In the genomic region with DNA sequence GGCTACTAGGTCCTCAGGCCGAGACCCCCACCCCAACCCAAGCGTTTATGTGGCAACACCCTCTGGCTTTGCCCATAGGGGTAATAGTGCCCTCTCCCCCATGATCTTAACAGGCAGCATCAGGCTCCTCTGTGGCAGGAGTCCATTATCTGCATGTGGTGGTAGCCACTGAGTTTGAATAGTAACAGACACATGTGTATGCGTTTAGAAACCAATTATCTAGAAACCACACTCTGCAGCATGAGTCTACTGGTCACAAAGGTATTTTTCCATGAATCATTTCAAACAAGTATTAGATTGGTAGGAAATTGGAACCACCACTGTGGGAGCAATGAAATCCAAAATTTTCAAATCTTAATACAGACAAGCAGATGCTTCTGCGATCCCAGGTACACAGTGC, we compare ENCODE assay signal across 16 mouse cellular contexts.
DNase-seq lines count a peak whose midpoint lies in the region; ATAC-seq and TF ChIP-seq lines count a peak whose summit lies in the region.
"Had no signal": no experiment of that assay in that cellular context is flagged by ENCODE, and none has a peak within 500 bp of the region (broad histone marks: within the 10 kb centered on the region; RNA-seq: fewer than 3 reads in every experiment).

No protein-coding gene starts in this region.

- 0 out of 2 replicates have a peak overlapping the region, but pooled peaks have one; percentile 4 for H3K27ac ChIP-seq in hindbrain, embryonic 10.5 days
- H3K27ac ChIP-seq in hindbrain, embryonic 11.5 days (ENCODE audit: low read depth, low read length), result no peak overlapping the region
- no peak overlapping the region for H3K27ac ChIP-seq in CH12.LX (ENCODE audit: insufficient read depth, low read depth)
- peak overlapping the region; percentile 88 for H3K27ac ChIP-seq in embryonic facial prominence, embryonic 12.5 days
- peak overlapping the region; percentile 79 for H3K27ac ChIP-seq in limb, embryonic 15.5 days
- no peak overlapping the region for H3K27ac ChIP-seq in forebrain, embryonic 13.5 days
- H3K27ac ChIP-seq: heart, adult 2 months; hindbrain, postnatal 0 days; macrophage; neural tube, embryonic 12.5 days had no signal

- no peak for DNase-seq in hindbrain, embryonic 10.5 days (ENCODE audit: low spot score)
- DNase-seq in hindbrain, embryonic 11.5 days (ENCODE audit: low spot score), result no peak
- no peak for DNase-seq in CH12.LX (ENCODE audit: extremely low read depth)
- DNase-seq in testis, postnatal 10 days (ENCODE audit: low spot score), result no peak
- DNase-seq: adrenal gland, adult 8-10 months; cerebellum, adult 2 months; heart, adult 2 months; liver, postnatal 0 days; retina, postnatal 1 day had no signal

- no peak overlapping the region for H3K4me2 ChIP-seq in hindbrain, embryonic 11.5 days (replicated peaks; ENCODE audit: low read depth, low read length)
- H3K4me2 ChIP-seq in CH12.LX (ENCODE audit: insufficient read depth, low read depth, poor library complexity, severe bottlenecking), result peak overlapping the region; percentile 33; the same call in 1 of the 2 replicates
- no peak overlapping the region for H3K4me2 ChIP-seq in embryonic facial prominence, embryonic 12.5 days (replicated peaks)
- no peak overlapping the region for H3K4me2 ChIP-seq in limb, embryonic 15.5 days
- no peak overlapping the region for H3K4me2 ChIP-seq in forebrain, embryonic 13.5 days
- H3K4me2 ChIP-seq: neural tube, embryonic 12.5 days had no signal

- TF ChIP-seq RAD21 in CH12.LX (IDR thresholded peaks at IDR 0.05; ENCODE audit: low read depth, low read length), result no peak

- H3K27me3 ChIP-seq in hindbrain, embryonic 10.5 days (ENCODE audit: insufficient read depth, poor library complexity, severe bottlenecking), result no peaks in the 10 kb centered on the region
- no peaks in the 10 kb centered on the region for H3K27me3 ChIP-seq in hindbrain, embryonic 11.5 days (ENCODE audit: control insufficient read depth, insufficient read depth, low read length)
- no peaks in the 10 kb centered on the region for H3K27me3 ChIP-seq in CH12.LX (replicated peaks)
- H3K27me3 ChIP-seq in embryonic facial prominence, embryonic 12.5 days, result no peaks in the 10 kb centered on the region
- no peaks in the 10 kb centered on the region for H3K27me3 ChIP-seq in limb, embryonic 15.5 days
- H3K27me3 ChIP-seq in forebrain, embryonic 13.5 days, result no peaks in the 10 kb centered on the region
- H3K27me3 ChIP-seq: neural tube, embryonic 12.5 days had no signal

- no peak for ATAC-seq in hindbrain, embryonic 11.5 days (ENCODE audit: low FRiP score)
- ATAC-seq in embryonic facial prominence, embryonic 12.5 days (ENCODE audit: insufficient number of reproducible peaks, insufficient read depth, low FRiP score, low TSS enrichment), result no peak; the same call in 1 of the 2 replicates
- ATAC-seq in limb, embryonic 15.5 days (ENCODE audit: insufficient number of reproducible peaks, low FRiP score, low TSS enrichment, low read depth), result peak; percentile 25; the same call in 1 of the 2 replicates
- no peak for ATAC-seq in forebrain, embryonic 13.5 days
- ATAC-seq: hindbrain, postnatal 0 days; liver, postnatal 0 days; midbrain, embryonic 16.5 days had no signal

- H3K9me3 ChIP-seq in hindbrain, embryonic 10.5 days, result no peaks in the 10 kb centered on the region
- no peaks in the 10 kb centered on the region for H3K9me3 ChIP-seq in hindbrain, embryonic 11.5 days (ENCODE audit: control insufficient read depth, low read length)
- no peaks in the 10 kb centered on the region for H3K9me3 ChIP-seq in CH12.LX (replicated peaks; ENCODE audit: low read length)
- H3K9me3 ChIP-seq in embryonic facial prominence, embryonic 12.5 days, result no peaks in the 10 kb centered on the region
- H3K9me3 ChIP-seq in limb, embryonic 15.5 days, result no peaks in the 10 kb centered on the region
- H3K9me3 ChIP-seq in forebrain, embryonic 13.5 days (replicated peaks), result no peaks in the 10 kb centered on the region
- H3K9me3 ChIP-seq: neural tube, embryonic 12.5 days had no signal

- H3K36me3 ChIP-seq in hindbrain, embryonic 10.5 days, result no peaks in the 10 kb centered on the region
- H3K36me3 ChIP-seq in hindbrain, embryonic 11.5 days (ENCODE audit: control insufficient read depth, insufficient read depth, low read length), result no peaks in the 10 kb centered on the region
- H3K36me3 ChIP-seq in CH12.LX (replicated peaks in 1 of 2; ENCODE audit: control insufficient read depth in 1 of 2, insufficient read depth in 1 of 2, low read length in 1 of 2), result peaks cover 0 to 6% of the 10 kb centered on the region in 2 experiments
- no peaks in the 10 kb centered on the region for H3K36me3 ChIP-seq in embryonic facial prominence, embryonic 12.5 days
- no peaks in the 10 kb centered on the region for H3K36me3 ChIP-seq in limb, embryonic 15.5 days
- no peaks in the 10 kb centered on the region; the same call in 1 of the 2 replicates for H3K36me3 ChIP-seq in forebrain, embryonic 13.5 days (ENCODE audit: poor library complexity, severe bottlenecking)
- H3K36me3 ChIP-seq: neural tube, embryonic 12.5 days had no signal

- TF ChIP-seq POLR2A in CH12.LX (IDR thresholded peaks at IDR 0.05; ENCODE audit: low read depth, low read length), result no peak

- no peaks in the 10 kb centered on the region for H3K79me2 ChIP-seq in CH12.LX (replicated peaks; ENCODE audit: control insufficient read depth, extremely low read depth, insufficient read depth, poor library complexity, severe bottlenecking)

- H3K4me3 ChIP-seq in hindbrain, embryonic 10.5 days, result no peak overlapping the region
- no peak overlapping the region for H3K4me3 ChIP-seq in hindbrain, embryonic 11.5 days (ENCODE audit: low read depth, low read length)
- H3K4me3 ChIP-seq in CH12.LX (replicated peaks in 1 of 3; ENCODE audit: low read depth in 2 of 3, low read length in 2 of 3, poor library complexity in 1 of 3), result no peak overlapping the region
- H3K4me3 ChIP-seq in embryonic facial prominence, embryonic 12.5 days, result no peak overlapping the region
- H3K4me3 ChIP-seq in limb, embryonic 15.5 days, result no peak overlapping the region
- H3K4me3 ChIP-seq in forebrain, embryonic 13.5 days, result no peak overlapping the region
- H3K4me3 ChIP-seq: heart, adult 2 months; neural tube, embryonic 12.5 days had no signal

- in situ Hi-C loops in CH12.LX (cut with MboI; ENCODE audit: low pct_ligation_motif_present, low pct_unique_long_range_greater_than_20kb, low sequenced_read_pairs), result no loop called here

- TF ChIP-seq EP300 in CH12.LX (IDR thresholded peaks at IDR 0.05; ENCODE audit: low read length), result no peak; the same call in 1 of the 2 replicates

- peaks cover 34% of the 10 kb centered on the region for H3K4me1 ChIP-seq in hindbrain, embryonic 10.5 days (replicated peaks)
- H3K4me1 ChIP-seq in hindbrain, embryonic 11.5 days (replicated peaks; ENCODE audit: control insufficient read depth, insufficient read depth, low read length), result 0 out of 2 replicates have a peak, but pooled peaks cover 3% of the 10 kb centered on the region
- peaks cover 37 to 70% of the 10 kb centered on the region in 2 experiments for H3K4me1 ChIP-seq in CH12.LX (ENCODE audit: control insufficient read depth in 1 of 2, insufficient read depth in 2 of 2)
- peaks cover 33% of the 10 kb centered on the region for H3K4me1 ChIP-seq in embryonic facial prominence, embryonic 12.5 days
- peaks cover 34% of the 10 kb centered on the region for H3K4me1 ChIP-seq in limb, embryonic 15.5 days
- peaks cover 24% of the 10 kb centered on the region for H3K4me1 ChIP-seq in forebrain, embryonic 13.5 days

- no peak for TF ChIP-seq CTCF in CH12.LX (conservative IDR thresholded peaks at IDR 0.05 in 1 of 2, IDR thresholded peaks at IDR 0.05 in 1 of 2; ENCODE audit: low read depth in 2 of 2, low read length in 2 of 2)

- dilution Hi-C loops in CH12.LX (cut with MboI; ENCODE audit: extremely low pct_ligation_motif_present, extremely low pct_unique_long_range_greater_than_20kb, low sequenced_read_pairs), result no loop called here

- no peak overlapping the region for H3K9ac ChIP-seq in hindbrain, embryonic 11.5 days (ENCODE audit: low read depth, low read length)
- H3K9ac ChIP-seq in CH12.LX (ENCODE audit: insufficient read depth, low read depth), result no peak overlapping the region
- H3K9ac ChIP-seq in embryonic facial prominence, embryonic 12.5 days, result no peak overlapping the region
- H3K9ac ChIP-seq in limb, embryonic 15.5 days, result no peak overlapping the region
- H3K9ac ChIP-seq in forebrain, embryonic 13.5 days, result no peak overlapping the region
- H3K9ac ChIP-seq: liver, postnatal 0 days; neural tube, embryonic 12.5 days had no signal

- 83% methylated on average over 4 of the region's 4 CpGs for WGBS in hindbrain, embryonic 10.5 days
- WGBS in hindbrain, embryonic 11.5 days, result 86% methylated on average over 4 of the region's 4 CpGs
- 54% methylated on average over 4 of the region's 4 CpGs for WGBS in embryonic facial prominence, embryonic 12.5 days
- WGBS in limb, embryonic 15.5 days, result 40% methylated on average over 4 of the region's 4 CpGs
- 93% methylated on average over 4 of the region's 4 CpGs for WGBS in forebrain, embryonic 13.5 days

TF ChIP-seq in CH12.LX, 34 proteins besides CTCF, POLR2A, EP300 and RAD21:
- TF ChIP-seq MAX (IDR thresholded peaks at IDR 0.05; ENCODE audit: low read length), result no peak
- no peak for TF ChIP-seq MAFK (IDR thresholded peaks at IDR 0.05; ENCODE audit: insufficient replicate concordance, low read length)
- TF ChIP-seq ZMIZ1 (IDR thresholded peaks at IDR 0.05; ENCODE audit: low read depth, low read length), result no peak
- TF ChIP-seq GABPA (IDR thresholded peaks at IDR 0.05; ENCODE audit: insufficient replicate concordance, low read depth, low read length), result no peak
- TF ChIP-seq SIN3A (IDR thresholded peaks at IDR 0.05; ENCODE audit: low read length), result no peak
- TF ChIP-seq MYC (IDR thresholded peaks at IDR 0.05; ENCODE audit: low read depth, low read length), result no peak
- TF ChIP-seq TCF12 (IDR thresholded peaks at IDR 0.05; ENCODE audit: low read depth, low read length), result no peak
- no peak for TF ChIP-seq ETS1 (conservative IDR thresholded peaks at IDR 0.05; ENCODE audit: low read depth, low read length)
- no peak for TF ChIP-seq ZC3H11A (IDR thresholded peaks at IDR 0.05; ENCODE audit: low read depth, low read length)
- 0 out of 2 replicates have a peak, but pooled peaks have one; percentile 31 for TF ChIP-seq BHLHE40 (IDR thresholded peaks at IDR 0.05; ENCODE audit: low read depth, low read length)
- TF ChIP-seq MEF2A (IDR thresholded peaks at IDR 0.05; ENCODE audit: borderline replicate concordance, low read depth, low read length), result no peak
- TF ChIP-seq CHD2 (IDR thresholded peaks at IDR 0.05; ENCODE audit: low read length), result no peak
- TF ChIP-seq MAZ (IDR thresholded peaks at IDR 0.05; ENCODE audit: low read depth, low read length), result 0 out of 2 replicates have a peak, but pooled peaks have one; percentile 2

Comparison
In these comparisons a context has a peak if more than half of its experiments do, and no peak if none do; other contexts are left out.
1. H3K27ac ChIP-seq: peak in hindbrain, embryonic 10.5 days (single experiment), embryonic facial prominence, embryonic 12.5 days (single experiment) and limb, embryonic 15.5 days (single experiment); none in hindbrain, embryonic 11.5 days (single experiment), CH12.LX (single experiment) and forebrain, embryonic 13.5 days (single experiment).